ENCODE assay signal across 8 mouse cellular contexts in genomic region chr17:10962151-10962550, GRCm38 (mm10).
"Had no signal": no experiment of that assay in that cellular context is flagged by ENCODE, and none has a peak within 500 bp of the region (broad histone marks: within the 10 kb centered on the region; RNA-seq: fewer than 3 reads in every experiment).

No protein-coding gene starts in this region.

- H3K9ac ChIP-seq: limb, embryonic 15.5 days; liver, embryonic 12.5 days; neural tube, embryonic 12.5 days had no signal

- H3K4me2 ChIP-seq: limb, embryonic 15.5 days; liver, embryonic 12.5 days; neural tube, embryonic 12.5 days had no signal

- H3K4me3 ChIP-seq: limb, embryonic 15.5 days; liver, embryonic 12.5 days; neural tube, embryonic 12.5 days had no signal

- H3K9me3 ChIP-seq: limb, embryonic 15.5 days; liver, embryonic 12.5 days; neural tube, embryonic 12.5 days had no signal

- H3K36me3 ChIP-seq: limb, embryonic 15.5 days; liver, embryonic 12.5 days; neural tube, embryonic 12.5 days had no signal

- H3K27me3 ChIP-seq: limb, embryonic 15.5 days; liver, embryonic 12.5 days had no signal

- ATAC-seq: liver, embryonic 12.5 days had no signal

- H3K27ac ChIP-seq: limb, embryonic 15.5 days; liver, embryonic 12.5 days; neural tube, embryonic 12.5 days; stomach, postnatal 0 days had no signal

- H3K4me1 ChIP-seq: limb, embryonic 15.5 days; liver, embryonic 12.5 days had no signal

- DNase-seq: kidney, postnatal 10 days; kidney, postnatal 4 days; midbrain, embryonic 14.5 days; thymus, postnatal 25 days had no signal
